Mouse (Mus musculus) ES-E14 (cell line): Measurements from ENCODE around the gene Frmd6.

ENCODE experiments used
- HCFC1 ChIP-seq: IDR thresholded peaks from 2 replicates; pipeline ENCODE4 v1.6.1; 2012; ENCODE audit warnings: low read length, inconsistent platforms, borderline replicate concordance; ENCODE audit not compliant: insufficient read depth
- ZC3H11A ChIP-seq: IDR thresholded peaks from 2 replicates; pipeline ENCODE4 v1.6.1; 2012; ENCODE audit warnings: low read depth, mild to moderate bottlenecking, inconsistent platforms, low read length, borderline replicate concordance
- ZNF384 ChIP-seq: IDR thresholded peaks from 2 replicates; pipeline ENCODE4 v1.6.1; 2012; ENCODE audit warnings: low read depth, low read length, inconsistent platforms

DNA sequence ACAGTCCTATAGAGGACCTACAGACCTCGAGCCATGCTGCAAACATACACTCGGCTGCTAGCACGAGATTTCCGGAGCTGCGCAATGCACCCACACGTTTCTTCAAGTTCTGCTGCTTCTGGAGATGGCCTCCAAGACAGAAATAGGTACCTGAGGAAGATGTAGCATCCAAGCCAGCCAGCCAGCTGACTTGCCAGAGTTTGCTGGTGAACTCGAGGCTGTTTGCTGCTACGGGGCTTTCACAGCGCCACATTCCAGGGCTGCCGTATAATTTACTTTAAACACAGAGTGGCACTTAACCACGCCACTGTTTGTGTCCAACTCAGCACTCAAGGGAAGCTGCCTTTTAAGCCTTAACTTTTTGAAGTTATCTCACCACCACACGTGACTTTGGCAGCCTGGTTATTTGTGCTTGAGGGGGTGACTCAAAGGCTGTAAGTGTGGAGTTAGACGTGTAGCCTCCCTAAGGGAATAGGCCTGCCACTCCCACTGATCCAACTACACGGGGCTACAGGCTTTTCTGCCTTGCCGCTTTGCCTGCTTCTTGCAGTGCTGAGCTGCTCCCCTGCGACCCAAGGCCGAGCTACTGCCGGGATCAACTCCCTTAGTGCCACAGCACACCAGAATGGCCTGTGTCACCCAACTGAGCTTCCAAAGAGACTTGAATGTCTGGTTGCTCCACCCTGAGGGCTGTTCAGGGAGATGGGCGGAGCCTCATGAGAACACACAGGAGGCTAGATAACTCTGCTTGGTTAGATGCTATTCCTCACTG is 25.9 kb upstream of the Frmd6 start:
- TF ChIP-seq ZC3H11A: no peak
- no peak for TF ChIP-seq HCFC1
- TF ChIP-seq ZNF384: no peak
